Mouse (Mus musculus) heart, embryonic 11.5 days (tissue): ENCODE results near the gene Itprip. TPM values are rescaled to one million over a fixed set of nuclear protein-coding genes. Genes with fewer than 3 reads are reported as not detected.
A peak's percentile ranks its signal among the peaks of the same experiment; 100 is the strongest.

Experiments
- ATAC-seq: fragments of 200-750 bp; cut with Nextera tagmentation; replicated peaks from 2 replicates; pipeline ENCODE4 v1.8.0; 2017; ENCODE audit warnings: moderate library complexity; ENCODE audit not compliant: insufficient number of reproducible peaks, low FRiP score, low TSS enrichment
- H3K27ac ChIP-seq: fragments of 300-500 bp; sonication (generic); 2 replicates; pipeline ENCODE4 v1.5.1; 2014; ENCODE audit warnings: mild to moderate bottlenecking, low read depth, low read length
- H3K27me3 ChIP-seq: fragments of 300-500 bp; sonication (generic); 2 replicates; pipeline ENCODE4 v1.6.1; 2014; ENCODE audit warnings: mild to moderate bottlenecking, low read length, mixed read lengths; ENCODE audit not compliant: control insufficient read depth, insufficient read depth
- H3K36me3 ChIP-seq: fragments of 300-500 bp; sonication (generic); 2 replicates; pipeline ENCODE4 v1.6.1; 2014; ENCODE audit warnings: mild to moderate bottlenecking, low read length, moderate library complexity, mixed read lengths; ENCODE audit not compliant: control insufficient read depth, insufficient read depth
- H3K4me1 ChIP-seq: fragments of 300-500 bp; sonication (generic); 2 replicates; pipeline ENCODE4 v1.6.1; 2014; ENCODE audit warnings: low read length; ENCODE audit not compliant: control insufficient read depth, insufficient read depth
- H3K4me2 ChIP-seq: fragments of 300-500 bp; sonication (generic); 2 replicates; pipeline ENCODE4 v1.6.1; 2014; ENCODE audit warnings: mild to moderate bottlenecking, moderate library complexity
- H3K4me3 ChIP-seq: fragments of 300-500 bp; sonication (generic); 2 replicates; pipeline ENCODE4 v1.5.1; 2014; ENCODE audit warnings: low read depth, low read length
- H3K9ac ChIP-seq: fragments of 300-500 bp; sonication (generic); 2 replicates; pipeline ENCODE4 v1.6.1; 2014; ENCODE audit warnings: mild to moderate bottlenecking, low read depth, low read length, moderate library complexity
- H3K9me3 ChIP-seq: fragments of 300-500 bp; sonication (generic); replicated peaks from 2 replicates; pipeline ENCODE4 v1.6.1; 2016; ENCODE audit warnings: low read length; ENCODE audit not compliant: control insufficient read depth
- WGBS: fragments of 180-500 bp; shearing (Covaris S2); extraction: QIAGEN DNeasy Blood & Tissue Kit; methylation state at CpG from one replicate; pipeline ENCODE4 v1.1.7; 2014; ENCODE audit not compliant: insufficient replicate concordance; 5-methylcytosine and 5-hydroxymethylcytosine counted together
- polyA plus RNA-seq: library from polyadenylated mRNA; unstranded; fragments of >200 nt; fragmentation: Nextera tagmentation; extraction: Ambion mirVana; gene quantifications from 2 replicates; pipeline ENCODE4 v1.2.1, GENCODE M21; 2014

Itprip gene
- polyA plus RNA-seq, 1 experiment from 2014 or later, result 13.2 TPM

GRCm38 (mm10) chr19:47919966-47920375, 872 bp upstream of the Itprip start:
- Histone ChIP-seq H3K9ac (peak overlapping the region; percentile 89), H3K4me1 (peaks cover 13% of the 10 kb centered on the region), H3K9me3 (no peaks in the 10 kb centered on the region), H3K4me3 (peak overlapping the region; percentile 68), H3K36me3 (no peaks in the 10 kb centered on the region), H3K27me3 (no peaks in the 10 kb centered on the region), H3K4me2 (peak overlapping the region; percentile 86), H3K27ac (peak overlapping the region; percentile 92)
- peak; percentile 55 for ATAC-seq
- 4% methylated on average over 8 of the region's 8 CpGs for WGBS

- no peak for ATAC-seq
- no peaks in the 10 kb centered on the region; the same call in 1 of the 2 replicates for H3K36me3 ChIP-seq
- peak overlapping the region; percentile 89 for H3K9ac ChIP-seq
- WGBS, result under 1% methylated on average over 29 of the region's 29 CpGs
- no peaks in the 10 kb centered on the region for H3K27me3 ChIP-seq
- H3K27ac ChIP-seq, result peak overlapping the region; percentile 92
- H3K9me3 ChIP-seq, result no peaks in the 10 kb centered on the region
- peaks cover 13% of the 10 kb centered on the region for H3K4me1 ChIP-seq
- peak overlapping the region; percentile 86 for H3K4me2 ChIP-seq
- peak overlapping the region; percentile 68 for H3K4me3 ChIP-seq
These were observed 521 bp downstream of the Itprip start for GRCm38 (mm10) chr19:47918455-47919101.

- ATAC-seq, result no peak
- Histone ChIP-seq H3K4me2 (peak overlapping the region; percentile 86), H3K4me3 (peak overlapping the region; percentile 68), H3K9me3 (no peaks in the 10 kb centered on the region), H3K27ac (peak overlapping the region; percentile 92), H3K4me1 (peaks cover 13% of the 10 kb centered on the region), H3K36me3 (no peaks in the 10 kb centered on the region; the same call in 1 of the 2 replicates), H3K9ac (peak overlapping the region; percentile 89), H3K27me3 (no peaks in the 10 kb centered on the region)
- 22% methylated on average over 9 of the region's 9 CpGs for WGBS
These were observed 1.1 kb downstream of the Itprip start for GRCm38 (mm10) chr19:47918016-47918415.

- ATAC-seq, result no peak
- Histone ChIP-seq H3K9ac (peak overlapping the region; percentile 89), H3K27me3 (no peaks in the 10 kb centered on the region), H3K36me3 (no peaks in the 10 kb centered on the region; the same call in 1 of the 2 replicates), H3K27ac (no peak overlapping the region), H3K4me2 (peak overlapping the region; percentile 86), H3K9me3 (no peaks in the 10 kb centered on the region), H3K4me3 (peak overlapping the region; percentile 68), H3K4me1 (peaks cover 13% of the 10 kb centered on the region)
- WGBS, result 35% methylated on average over 4 of the region's 4 CpGs
These were observed 1.7 kb downstream of the Itprip start for GRCm38 (mm10) chr19:47917396-47917795.

- WGBS, result 76% methylated on average over 4 of the region's 4 CpGs
- no peaks in the 10 kb centered on the region for H3K9me3 ChIP-seq
- no peak overlapping the region for H3K27ac ChIP-seq
- H3K4me3 ChIP-seq, result no peak overlapping the region
- no peak for ATAC-seq
- H3K4me1 ChIP-seq, result peaks cover 24% of the 10 kb centered on the region
- H3K36me3 ChIP-seq, result no peaks in the 10 kb centered on the region; the same call in 1 of the 2 replicates
- no peaks in the 10 kb centered on the region for H3K27me3 ChIP-seq
- H3K9ac ChIP-seq, result 0 out of 2 replicates have a peak overlapping the region, but pooled peaks have one; percentile 18
- H3K4me2 ChIP-seq, result no peak overlapping the region
These were observed 3.8 kb downstream of the Itprip start for GRCm38 (mm10) chr19:47915251-47915650.

GRCm38 (mm10) chr19:47914191-47914590, 4.9 kb downstream of the Itprip start:
- no peak overlapping the region for H3K9ac ChIP-seq
- ATAC-seq, result no peak
- H3K27ac ChIP-seq, result no peak overlapping the region
- no peak overlapping the region for H3K4me2 ChIP-seq
- no peak overlapping the region for H3K4me3 ChIP-seq
- H3K4me1 ChIP-seq, result peaks cover 31% of the 10 kb centered on the region
- H3K9me3 ChIP-seq, result no peaks in the 10 kb centered on the region
- no peaks in the 10 kb centered on the region for H3K27me3 ChIP-seq
- WGBS, result 88% methylated on average over 4 of the region's 4 CpGs
- no peaks in the 10 kb centered on the region; the same call in 1 of the 2 replicates for H3K36me3 ChIP-seq

- no peaks in the 10 kb centered on the region for H3K27me3 ChIP-seq
- H3K36me3 ChIP-seq, result no peaks in the 10 kb centered on the region; the same call in 1 of the 2 replicates
- no peak overlapping the region for H3K9ac ChIP-seq
- H3K4me2 ChIP-seq, result no peak overlapping the region
- peaks cover 39% of the 10 kb centered on the region for H3K4me1 ChIP-seq
- no peak for ATAC-seq
- H3K4me3 ChIP-seq, result no peak overlapping the region
- 89% methylated on average over 7 of the region's 7 CpGs for WGBS
- no peaks in the 10 kb centered on the region for H3K9me3 ChIP-seq
- H3K27ac ChIP-seq, result no peak overlapping the region
These were observed 5.8 kb downstream of the Itprip start for GRCm38 (mm10) chr19:47913344-47913743.

- Histone ChIP-seq H3K9me3 (no peaks in the 10 kb centered on the region), H3K9ac (no peak overlapping the region), H3K27me3 (no peaks in the 10 kb centered on the region), H3K4me3 (no peak overlapping the region), H3K27ac (no peak overlapping the region), H3K4me1 (peaks cover 30% of the 10 kb centered on the region), H3K4me2 (no peak overlapping the region), H3K36me3 (no peaks in the 10 kb centered on the region; the same call in 1 of the 2 replicates)
- no peak for ATAC-seq
- 78% methylated on average over 4 of the region's 4 CpGs for WGBS
These were observed 8.3 kb downstream of the Itprip start for GRCm38 (mm10) chr19:47910751-47911150.
